Mouse (Mus musculus) thymus, adult 2 months (tissue): ENCODE data around the gene Fbxl3.

Experiments
- CTCF ChIP-seq: fragments of 200-500 bp; IDR thresholded peaks from 2 replicates; pipeline ENCODE4 v1.5.1; 2012; ENCODE audit warnings: mild to moderate bottlenecking, control low read depth, low read length, moderate library complexity, borderline replicate concordance; ENCODE audit not compliant: control insufficient read depth, poor library complexity, insufficient read depth; ENCODE audit errors: extremely low read depth
- POLR2A ChIP-seq: fragments of 200-500 bp; IDR thresholded peaks from 2 replicates; pipeline ENCODE4 v1.6.1; 2012; ENCODE audit warnings: mild to moderate bottlenecking, low read length, control low read depth, moderate library complexity; ENCODE audit not compliant: control insufficient read depth, poor library complexity, insufficient read depth; ENCODE audit errors: extremely low read depth

GRCm38 (mm10) chr14:103051159-103051769, 48.1 kb downstream of the Fbxl3 start:
- no peak for TF ChIP-seq POLR2A
- peak; percentile 98 for TF ChIP-seq CTCF
